22 mouse cellular contexts compared by ENCODE assay signal in the genomic region with DNA sequence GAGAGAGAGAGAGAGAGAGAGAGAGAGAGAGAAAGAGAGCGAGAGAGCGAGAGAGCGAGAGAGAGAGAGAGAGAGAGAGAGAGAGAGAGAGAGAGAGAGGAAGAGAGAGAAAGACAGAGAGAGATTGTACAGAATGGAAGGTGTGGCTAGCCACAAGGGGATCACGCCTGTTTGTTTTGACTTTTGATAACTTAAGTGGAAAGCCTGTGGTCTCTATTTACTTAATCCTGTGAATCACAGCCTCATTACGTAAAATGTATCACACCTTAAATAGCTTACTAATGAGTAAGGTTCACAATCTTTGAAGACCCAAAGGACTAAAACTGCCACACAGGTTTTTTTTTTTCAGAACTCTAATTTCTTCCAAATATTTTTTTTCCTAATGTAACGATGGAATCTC. TPM values are rescaled to one million over a fixed set of nuclear protein-coding genes. Genes with fewer than 3 reads are reported as not detected.
A peak's percentile ranks its signal among the peaks of the same experiment; 100 is the strongest.
DNase-seq lines count a peak whose midpoint lies in the region; ATAC-seq and TF ChIP-seq lines count a peak whose summit lies in the region.
"Had no signal": no experiment of that assay in that cellular context is flagged by ENCODE, and none has a peak within 500 bp of the region (broad histone marks: within the 10 kb centered on the region; RNA-seq: fewer than 3 reads in every experiment).

No protein-coding gene starts in this region.

- no peak overlapping the region for H3K9ac ChIP-seq in embryonic facial prominence, embryonic 13.5 days
- H3K9ac ChIP-seq in stomach, embryonic 14.5 days (replicated peaks; ENCODE audit: low read depth, low read length), result no peak overlapping the region
- H3K9ac ChIP-seq in stomach, postnatal 0 days (ENCODE audit: low read length), result no peak overlapping the region
- H3K9ac ChIP-seq: embryonic facial prominence, embryonic 12.5 days; forebrain, embryonic 13.5 days; heart, embryonic 12.5 days; heart, embryonic 15.5 days; hindbrain, embryonic 14.5 days had no signal

- no peak for ATAC-seq in embryonic facial prominence, embryonic 13.5 days (ENCODE audit: insufficient number of reproducible peaks, insufficient read depth, low FRiP score, low TSS enrichment, low read depth)
- 0 out of 2 replicates have a peak, but pooled peaks have one; percentile 54 for ATAC-seq in stomach, embryonic 14.5 days (ENCODE audit: insufficient number of reproducible peaks, insufficient read depth, low FRiP score, low read depth)
- ATAC-seq in stomach, postnatal 0 days (ENCODE audit: low FRiP score, low TSS enrichment), result peak; percentile 86
- ATAC-seq: hindbrain, postnatal 0 days had no signal

- WGBS in embryonic facial prominence, embryonic 13.5 days, result 49% methylated on average over 6 of the region's 6 CpGs
- 85% methylated on average over 6 of the region's 6 CpGs for WGBS in embryonic facial prominence, embryonic 10.5 days
- WGBS in stomach, embryonic 14.5 days, result 59% methylated on average over 3 of the region's 6 CpGs
- 49% methylated on average over 3 of the region's 6 CpGs for WGBS in stomach, postnatal 0 days

- H3K4me2 ChIP-seq in embryonic facial prominence, embryonic 13.5 days, result 0 out of 2 replicates have a peak overlapping the region, but pooled peaks have one; percentile 14
- H3K4me2 ChIP-seq in stomach, embryonic 14.5 days (replicated peaks; ENCODE audit: low read depth, low read length), result no peak overlapping the region
- H3K4me2 ChIP-seq in stomach, postnatal 0 days (replicated peaks; ENCODE audit: low read depth), result no peak overlapping the region
- H3K4me2 ChIP-seq: embryonic facial prominence, embryonic 12.5 days; forebrain, embryonic 13.5 days; heart, embryonic 12.5 days; hindbrain, embryonic 14.5 days had no signal

- intact Hi-C loops in heart, postnatal 36 days (cut with DNase I), result loop anchor here (10.0 kb wide), 1 partner anchor 46 kb away; no protein-coding TSS in a partner anchor

- no peaks in the 10 kb centered on the region for H3K27me3 ChIP-seq in embryonic facial prominence, embryonic 13.5 days
- H3K27me3 ChIP-seq in embryonic facial prominence, embryonic 10.5 days (replicated peaks; ENCODE audit: low read depth, poor library complexity, severe bottlenecking), result no peaks in the 10 kb centered on the region
- no peaks in the 10 kb centered on the region for H3K27me3 ChIP-seq in stomach, embryonic 14.5 days (ENCODE audit: control insufficient read depth, insufficient read depth, low read length)
- H3K27me3 ChIP-seq in stomach, postnatal 0 days (ENCODE audit: control insufficient read depth, insufficient read depth, low read length), result no peaks in the 10 kb centered on the region
- H3K27me3 ChIP-seq: CH12.LX; embryonic facial prominence, embryonic 12.5 days; forebrain, embryonic 13.5 days; heart, embryonic 12.5 days; heart, embryonic 15.5 days; Patski had no signal

- no peak overlapping the region for H3K27ac ChIP-seq in embryonic facial prominence, embryonic 13.5 days
- H3K27ac ChIP-seq in embryonic facial prominence, embryonic 10.5 days (replicated peaks), result no peak overlapping the region
- no peak overlapping the region for H3K27ac ChIP-seq in stomach, embryonic 14.5 days (ENCODE audit: low read length)
- H3K27ac ChIP-seq in stomach, postnatal 0 days (replicated peaks), result peak overlapping the region; percentile 72; the same call in 1 of the 2 replicates
- H3K27ac ChIP-seq: embryonic facial prominence, embryonic 12.5 days; forebrain, embryonic 10.5 days; forebrain, embryonic 13.5 days; gastrocnemius, adult 2 months; hindbrain, embryonic 14.5 days; hindbrain, postnatal 0 days had no signal

- no peak for TF ChIP-seq CTCF in stomach, postnatal 0 days (IDR thresholded peaks at IDR 0.05; ENCODE audit: low read depth)

- H3K4me1 ChIP-seq in embryonic facial prominence, embryonic 13.5 days, result peaks cover 10% of the 10 kb centered on the region; the same call in 1 of the 2 replicates
- H3K4me1 ChIP-seq in embryonic facial prominence, embryonic 10.5 days, result peaks cover 4% of the 10 kb centered on the region; the same call in 1 of the 2 replicates
- no peaks in the 10 kb centered on the region for H3K4me1 ChIP-seq in stomach, embryonic 14.5 days (ENCODE audit: control insufficient read depth, insufficient read depth, low read length)
- no peaks in the 10 kb centered on the region for H3K4me1 ChIP-seq in stomach, postnatal 0 days (replicated peaks; ENCODE audit: control insufficient read depth, insufficient read depth)
- H3K4me1 ChIP-seq: embryonic facial prominence, embryonic 12.5 days; forebrain, embryonic 10.5 days; forebrain, embryonic 13.5 days had no signal

- H3K9me3 ChIP-seq in embryonic facial prominence, embryonic 13.5 days, result no peaks in the 10 kb centered on the region
- no peaks in the 10 kb centered on the region for H3K9me3 ChIP-seq in embryonic facial prominence, embryonic 10.5 days
- no peaks in the 10 kb centered on the region for H3K9me3 ChIP-seq in stomach, embryonic 14.5 days (ENCODE audit: control insufficient read depth, low read depth, low read length)
- no peaks in the 10 kb centered on the region for H3K9me3 ChIP-seq in stomach, postnatal 0 days (ENCODE audit: control insufficient read depth, low read length)
- H3K9me3 ChIP-seq: embryonic facial prominence, embryonic 12.5 days; forebrain, embryonic 10.5 days; forebrain, embryonic 13.5 days; heart, embryonic 15.5 days had no signal

- H3K36me3 ChIP-seq in embryonic facial prominence, embryonic 13.5 days, result no peaks in the 10 kb centered on the region
- H3K36me3 ChIP-seq in embryonic facial prominence, embryonic 10.5 days (replicated peaks), result no peaks in the 10 kb centered on the region
- no peaks in the 10 kb centered on the region for H3K36me3 ChIP-seq in stomach, embryonic 14.5 days (ENCODE audit: control insufficient read depth, insufficient read depth, low read length)
- no peaks in the 10 kb centered on the region; the same call in 1 of the 2 replicates for H3K36me3 ChIP-seq in stomach, postnatal 0 days (ENCODE audit: control insufficient read depth, insufficient read depth, low read length)
- H3K36me3 ChIP-seq: embryonic facial prominence, embryonic 12.5 days; forebrain, embryonic 10.5 days; G1E; heart, embryonic 12.5 days; heart, embryonic 15.5 days had no signal

- no peak overlapping the region for H3K4me3 ChIP-seq in embryonic facial prominence, embryonic 13.5 days
- no peak overlapping the region for H3K4me3 ChIP-seq in embryonic facial prominence, embryonic 10.5 days
- H3K4me3 ChIP-seq in stomach, embryonic 14.5 days (ENCODE audit: low read depth, low read length), result no peak overlapping the region
- no peak overlapping the region for H3K4me3 ChIP-seq in stomach, postnatal 0 days (ENCODE audit: low read depth, low read length)
- H3K4me3 ChIP-seq: embryonic facial prominence, embryonic 12.5 days; forebrain, embryonic 10.5 days; forebrain, embryonic 13.5 days; gastrocnemius, adult 2 months; heart, embryonic 12.5 days; heart, embryonic 15.5 days had no signal

- DNase-seq in embryonic facial prominence, embryonic 10.5 days (ENCODE audit: low spot score), result no peak
- peak; percentile 52 for DNase-seq in lung, postnatal 25 days (ENCODE audit: low spot score)
- DNase-seq in lung, postnatal 14 days, result no peak
- DNase-seq in stomach, postnatal 0 days (ENCODE audit: low spot score), result no peak
- no peak for DNase-seq in heart, postnatal 36 days
- no peak for DNase-seq in thymus, postnatal 36 days
- DNase-seq: cerebellum, adult 9-10 months had no signal

- no peak for TF ChIP-seq EP300 in stomach, postnatal 0 days (optimal IDR thresholded peaks at IDR 0.05)

RNA-seq across cellular contexts. Expression of a gene that starts 58.7 kb away (rescaled TPM):
- polyA plus RNA-seq in embryonic facial prominence, embryonic 13.5 days (2015; fragmentation: Nextera tagmentation; extraction: Ambion mirVana), result 19.5 and 23.2 TPM in 2 replicates
- polyA plus RNA-seq in embryonic facial prominence, embryonic 10.5 days (2016; fragmentation: Nextera tagmentation; extraction: Ambion mirVana), result 3.5 and 3.8 TPM in 2 replicates
- 18.0 and 20.1 TPM in 2 replicates for polyA plus RNA-seq in stomach, embryonic 14.5 days (2014; fragmentation: Nextera tagmentation; extraction: Ambion mirVana)
- polyA plus RNA-seq in stomach, postnatal 0 days (2015; fragmentation: Nextera tagmentation; extraction: Ambion mirVana), result 20.4 and 22.9 TPM in 2 replicates
- total RNA-seq in heart, postnatal 36 days (2021), result 100 to 1,000 TPM; 360 to 412 TPM
- polyA plus RNA-seq: G1E had no signal

RNA-seq across cellular contexts. Expression of a gene that starts 58.9 kb away (rescaled TPM):
- polyA plus RNA-seq in embryonic facial prominence, embryonic 13.5 days (2015; fragmentation: Nextera tagmentation; extraction: Ambion mirVana), result 3.4 and 5.8 TPM in 2 replicates
- 0.68 and 1.6 TPM in 2 replicates for polyA plus RNA-seq in embryonic facial prominence, embryonic 10.5 days (2016; fragmentation: Nextera tagmentation; extraction: Ambion mirVana)
- polyA plus RNA-seq in stomach, embryonic 14.5 days (2014; fragmentation: Nextera tagmentation; extraction: Ambion mirVana), result 0.68 and 1.2 TPM in 2 replicates
- polyA plus RNA-seq in stomach, postnatal 0 days (2015; fragmentation: Nextera tagmentation; extraction: Ambion mirVana), result 2.9 and 3.0 TPM in 2 replicates
- total RNA-seq in heart, postnatal 36 days (2021), result 1 to 10 TPM; 1.1 to 1.2 TPM
- total RNA-seq: G1E; gastrocnemius, adult 2 months; gastrocnemius, postnatal 14 days; hindbrain, postnatal 0 days had no signal
- polyA plus RNA-seq: forebrain, embryonic 10.5 days; forebrain, embryonic 13.5 days; G1E; hindbrain, embryonic 11.5 days; hindbrain, embryonic 14.5 days had no signal
